Mouse (Mus musculus): ENCODE results near the gene Map7. TPM values are rescaled to one million over a fixed set of nuclear protein-coding genes. Genes with fewer than 3 reads are reported as not detected.

Map7 gene
- polyA plus RNA-seq, 1 experiment: 108 TPM

DNA sequence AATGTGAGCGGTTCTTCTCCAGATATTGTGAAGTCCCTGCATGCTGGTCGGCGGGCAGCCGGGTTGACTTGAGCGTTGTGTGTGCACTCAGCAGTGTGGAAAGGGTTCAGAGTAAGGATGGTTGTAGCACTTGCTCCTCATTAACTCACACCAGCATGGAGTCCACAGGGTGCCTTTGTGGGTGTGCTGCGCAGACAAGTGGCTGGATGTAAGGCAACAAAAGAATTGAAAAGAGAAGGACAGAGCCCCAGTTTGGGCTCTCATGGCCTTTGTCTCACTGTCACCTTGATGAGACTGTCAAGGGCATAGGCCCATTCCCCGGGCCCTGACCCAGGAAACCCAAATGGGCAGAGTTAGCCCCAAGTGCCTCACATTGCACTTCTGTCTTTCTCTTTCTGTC, 116.2 kb downstream of the Map7 start:
- Histone ChIP-seq H3K36me3 (ENCODE audit: control insufficient read depth, insufficient read depth, low read length, poor library complexity, severe bottlenecking) (peaks cover 7% of the 10 kb centered on the region; the same call in 1 of the 2 replicates), H3K27me3 (ENCODE audit: control insufficient read depth, insufficient read depth, low read length, poor library complexity, severe bottlenecking) (no peaks in the 10 kb centered on the region), H3K4me1 (ENCODE audit: control insufficient read depth, insufficient read depth, low read length) (no peaks in the 10 kb centered on the region), H3K4me3 (ENCODE audit: low read depth, low read length) (no peak overlapping the region), H3K27ac (ENCODE audit: insufficient read depth, low read length) (no peak overlapping the region), H3K9ac (ENCODE audit: low read depth, poor library complexity, severe bottlenecking) (no peak overlapping the region), H3K9me3 (replicated peaks; ENCODE audit: control insufficient read depth, insufficient read depth, low read length, poor library complexity, severe bottlenecking) (no peaks in the 10 kb centered on the region)
- no peak for TF ChIP-seq POLR2A (IDR thresholded peaks at IDR 0.05; ENCODE audit: insufficient read depth, low read length)
- TF ChIP-seq EP300 (IDR thresholded peaks at IDR 0.05; ENCODE audit: insufficient read depth, low read depth, low read length): peak; percentile 64

DNA sequence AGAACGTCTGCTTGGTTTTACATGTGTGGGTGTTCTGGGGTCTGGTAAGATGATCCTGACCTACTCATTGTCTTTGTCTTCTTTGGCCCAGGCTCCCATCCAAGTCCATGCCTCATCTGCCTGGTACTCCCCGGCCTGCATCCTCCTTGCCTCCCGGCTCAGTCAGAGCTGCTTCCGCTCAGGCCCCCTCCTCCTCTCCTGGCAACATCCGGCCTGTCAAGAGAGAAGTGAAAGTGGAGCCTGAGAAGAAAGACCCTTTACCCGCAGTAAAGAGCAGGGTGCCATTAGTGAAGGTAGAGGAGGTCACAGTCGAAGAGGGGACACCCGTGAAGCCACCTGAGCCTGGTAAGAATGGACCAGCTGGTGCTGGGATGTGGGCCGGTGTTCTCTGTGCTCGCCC, 118.8 kb downstream of the Map7 start:
- no peak for TF ChIP-seq POLR2A (IDR thresholded peaks at IDR 0.05; ENCODE audit: insufficient read depth, low read length)
- no peak for TF ChIP-seq CTCF (IDR thresholded peaks at IDR 0.05; ENCODE audit: low read depth, low read length)
- no peak for TF ChIP-seq EP300 (IDR thresholded peaks at IDR 0.05; ENCODE audit: insufficient read depth, low read depth, low read length)
- Histone ChIP-seq H3K9ac (ENCODE audit: low read depth, poor library complexity, severe bottlenecking) (no peak overlapping the region), H3K4me3 (ENCODE audit: low read depth, low read length) (no peak overlapping the region), H3K27ac (ENCODE audit: insufficient read depth, low read length) (no peak overlapping the region), H3K36me3 (ENCODE audit: control insufficient read depth, insufficient read depth, low read length, poor library complexity, severe bottlenecking) (peaks cover 10% of the 10 kb centered on the region; the same call in 1 of the 2 replicates), H3K9me3 (replicated peaks; ENCODE audit: control insufficient read depth, insufficient read depth, low read length, poor library complexity, severe bottlenecking) (no peaks in the 10 kb centered on the region), H3K4me1 (ENCODE audit: control insufficient read depth, insufficient read depth, low read length) (no peaks in the 10 kb centered on the region), H3K27me3 (ENCODE audit: control insufficient read depth, insufficient read depth, low read length, poor library complexity, severe bottlenecking) (no peaks in the 10 kb centered on the region)

DNA sequence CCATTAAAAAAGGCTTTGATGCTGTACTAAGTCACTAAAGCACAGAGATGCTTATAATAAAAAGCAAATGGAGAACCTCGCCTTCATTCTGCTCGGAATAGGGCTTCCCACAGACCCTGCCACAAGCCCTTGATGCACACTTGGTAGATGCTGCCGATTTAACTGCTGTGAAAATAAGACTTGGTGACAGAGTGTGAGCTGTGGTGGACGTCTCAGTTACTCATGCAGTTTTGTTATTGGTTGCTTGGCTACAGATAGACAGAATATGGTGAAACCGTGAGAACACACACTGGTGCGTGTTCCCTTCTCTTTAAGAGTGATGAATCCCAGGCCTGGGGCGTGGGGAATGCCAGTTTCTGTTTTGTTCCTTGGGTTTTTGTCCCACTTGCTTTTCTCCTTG, 120.7 kb downstream of the Map7 start:
- TF ChIP-seq EP300 (IDR thresholded peaks at IDR 0.05; ENCODE audit: insufficient read depth, low read depth, low read length): no peak
- no peak for TF ChIP-seq POLR2A (IDR thresholded peaks at IDR 0.05; ENCODE audit: insufficient read depth, low read length)
- no peak for TF ChIP-seq CTCF (IDR thresholded peaks at IDR 0.05; ENCODE audit: low read depth, low read length)
- no peak overlapping the region for H3K27ac ChIP-seq (ENCODE audit: insufficient read depth, low read length)
- H3K36me3 ChIP-seq (ENCODE audit: control insufficient read depth, insufficient read depth, low read length, poor library complexity, severe bottlenecking): peaks cover 10% of the 10 kb centered on the region; the same call in 1 of the 2 replicates
- no peaks in the 10 kb centered on the region for H3K9me3 ChIP-seq (replicated peaks; ENCODE audit: control insufficient read depth, insufficient read depth, low read length, poor library complexity, severe bottlenecking)
- no peaks in the 10 kb centered on the region for H3K4me1 ChIP-seq (ENCODE audit: control insufficient read depth, insufficient read depth, low read length)
- H3K9ac ChIP-seq (ENCODE audit: low read depth, poor library complexity, severe bottlenecking): no peak overlapping the region
- H3K27me3 ChIP-seq (ENCODE audit: control insufficient read depth, insufficient read depth, low read length, poor library complexity, severe bottlenecking): no peaks in the 10 kb centered on the region
- no peak overlapping the region for H3K4me3 ChIP-seq (ENCODE audit: low read depth, low read length)

DNA sequence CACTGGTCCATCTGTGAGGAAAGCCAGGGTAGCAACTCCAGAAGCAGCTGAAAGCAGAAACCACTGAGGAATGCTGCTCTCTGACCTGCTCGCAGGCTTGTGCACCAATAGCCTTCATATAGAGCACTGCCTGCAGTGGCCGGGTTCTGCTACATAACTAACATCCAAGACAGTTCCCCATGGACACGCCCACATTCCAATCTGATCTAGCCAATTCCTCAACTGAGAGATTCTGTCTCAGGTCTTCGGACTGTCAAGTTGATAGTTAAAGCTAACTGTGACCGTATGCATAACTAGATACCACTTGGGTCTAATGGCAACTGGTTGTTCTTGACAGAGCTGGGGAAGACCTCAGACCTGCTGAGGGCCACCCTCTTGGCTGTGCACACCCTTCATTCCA, 124.1 kb downstream of the Map7 start:
- TF ChIP-seq POLR2A (IDR thresholded peaks at IDR 0.05; ENCODE audit: insufficient read depth, low read length) (no peak), CTCF (IDR thresholded peaks at IDR 0.05; ENCODE audit: low read depth, low read length) (no peak), EP300 (IDR thresholded peaks at IDR 0.05; ENCODE audit: insufficient read depth, low read depth, low read length) (no peak)
- Histone ChIP-seq H3K4me1 (ENCODE audit: control insufficient read depth, insufficient read depth, low read length) (no peaks in the 10 kb centered on the region), H3K9ac (ENCODE audit: low read depth, poor library complexity, severe bottlenecking) (no peak overlapping the region), H3K27me3 (ENCODE audit: control insufficient read depth, insufficient read depth, low read length, poor library complexity, severe bottlenecking) (no peaks in the 10 kb centered on the region), H3K36me3 (ENCODE audit: control insufficient read depth, insufficient read depth, low read length, poor library complexity, severe bottlenecking) (peaks cover 27% of the 10 kb centered on the region), H3K9me3 (replicated peaks; ENCODE audit: control insufficient read depth, insufficient read depth, low read length, poor library complexity, severe bottlenecking) (no peaks in the 10 kb centered on the region), H3K27ac (ENCODE audit: insufficient read depth, low read length) (no peak overlapping the region), H3K4me3 (ENCODE audit: low read depth, low read length) (no peak overlapping the region)

DNA sequence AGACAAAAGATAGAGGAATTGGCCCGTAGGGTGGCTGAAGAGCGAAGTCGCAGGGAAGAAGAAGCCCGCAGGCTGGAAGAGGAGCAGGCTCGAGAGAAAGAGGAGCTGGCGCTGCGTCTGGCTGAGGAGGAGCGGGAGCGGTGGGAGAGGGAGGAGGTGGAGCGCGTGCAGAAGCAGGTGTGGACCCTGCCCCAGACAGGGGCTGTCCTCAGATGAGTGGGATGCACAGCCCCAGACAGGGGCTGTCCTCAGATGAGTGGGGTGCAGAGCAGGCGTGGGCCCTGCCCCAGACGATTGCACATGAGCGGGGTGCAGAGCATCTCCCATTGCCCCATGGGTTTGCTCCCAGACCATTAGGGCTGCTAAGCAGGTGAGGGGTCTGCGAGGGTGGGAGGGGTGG, 125.0 kb downstream of the Map7 start:
- TF ChIP-seq CTCF (IDR thresholded peaks at IDR 0.05; ENCODE audit: low read depth, low read length) (no peak), EP300 (IDR thresholded peaks at IDR 0.05; ENCODE audit: insufficient read depth, low read depth, low read length) (no peak), POLR2A (IDR thresholded peaks at IDR 0.05; ENCODE audit: insufficient read depth, low read length) (no peak)
- no peak overlapping the region for H3K27ac ChIP-seq (ENCODE audit: insufficient read depth, low read length)
- peaks cover 30% of the 10 kb centered on the region for H3K36me3 ChIP-seq (ENCODE audit: control insufficient read depth, insufficient read depth, low read length, poor library complexity, severe bottlenecking)
- no peaks in the 10 kb centered on the region for H3K4me1 ChIP-seq (ENCODE audit: control insufficient read depth, insufficient read depth, low read length)
- no peaks in the 10 kb centered on the region for H3K27me3 ChIP-seq (ENCODE audit: control insufficient read depth, insufficient read depth, low read length, poor library complexity, severe bottlenecking)
- H3K9ac ChIP-seq (ENCODE audit: low read depth, poor library complexity, severe bottlenecking): no peak overlapping the region
- H3K9me3 ChIP-seq (replicated peaks; ENCODE audit: control insufficient read depth, insufficient read depth, low read length, poor library complexity, severe bottlenecking): no peaks in the 10 kb centered on the region
- H3K4me3 ChIP-seq (ENCODE audit: low read depth, low read length): no peak overlapping the region

DNA sequence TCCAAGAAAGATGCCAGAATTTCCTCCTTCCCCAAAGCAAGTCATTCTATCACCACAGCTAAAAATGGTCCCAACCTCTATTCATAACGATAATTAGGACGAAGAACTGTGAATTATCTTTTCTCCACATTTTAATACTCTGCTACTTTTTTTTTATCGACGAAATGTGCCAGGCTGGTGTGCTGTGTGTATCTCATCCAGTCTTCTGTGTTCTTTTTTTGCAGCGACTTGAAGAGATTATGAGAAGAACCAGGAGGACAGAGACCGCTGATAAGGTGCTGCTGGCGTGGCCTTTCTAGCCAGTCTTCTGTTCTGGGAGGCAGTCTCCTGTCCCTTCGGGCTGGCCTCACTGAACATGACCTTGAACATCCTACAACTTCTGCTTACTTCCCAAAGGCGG, 125.8 kb downstream of the Map7 start:
- no peak overlapping the region for H3K9ac ChIP-seq (ENCODE audit: low read depth, poor library complexity, severe bottlenecking)
- H3K9me3 ChIP-seq (replicated peaks; ENCODE audit: control insufficient read depth, insufficient read depth, low read length, poor library complexity, severe bottlenecking): no peaks in the 10 kb centered on the region
- no peak overlapping the region for H3K4me3 ChIP-seq (ENCODE audit: low read depth, low read length)
- H3K27me3 ChIP-seq (ENCODE audit: control insufficient read depth, insufficient read depth, low read length, poor library complexity, severe bottlenecking): no peaks in the 10 kb centered on the region
- TF ChIP-seq POLR2A (IDR thresholded peaks at IDR 0.05; ENCODE audit: insufficient read depth, low read length): no peak
- no peak for TF ChIP-seq EP300 (IDR thresholded peaks at IDR 0.05; ENCODE audit: insufficient read depth, low read depth, low read length)
- no peak for TF ChIP-seq CTCF (IDR thresholded peaks at IDR 0.05; ENCODE audit: low read depth, low read length)
- H3K4me1 ChIP-seq (ENCODE audit: control insufficient read depth, insufficient read depth, low read length): no peaks in the 10 kb centered on the region
- H3K36me3 ChIP-seq (ENCODE audit: control insufficient read depth, insufficient read depth, low read length, poor library complexity, severe bottlenecking): peaks cover 33% of the 10 kb centered on the region
- no peak overlapping the region for H3K27ac ChIP-seq (ENCODE audit: insufficient read depth, low read length)
